Mouse (Mus musculus) hindbrain, embryonic 11.5 days (tissue): ENCODE data around the gene Sema4a. TPM values are rescaled to one million over a fixed set of nuclear protein-coding genes. Genes with fewer than 3 reads are reported as not detected.
A peak's percentile ranks its signal among the peaks of the same experiment; 100 is the strongest.

Source experiments
- ATAC-seq: fragments of 200-750 bp; cut with Nextera tagmentation; 2 replicates; pipeline ENCODE4 v1.8.0; 2017; ENCODE audit warnings: mild to moderate bottlenecking, moderate TSS enrichment, moderate library complexity; ENCODE audit not compliant: low FRiP score
- DNase-seq: peaks from one replicate; pipeline ENCODE4 v3.0.0-alpha.2; 2015; ENCODE audit warnings: low spot score
- H3K27ac ChIP-seq: fragments of 300-500 bp; sonication (generic); 2 replicates; pipeline ENCODE4 v1.5.1; 2014; ENCODE audit warnings: mild to moderate bottlenecking, low read depth, low read length
- H3K27me3 ChIP-seq: fragments of 300-500 bp; sonication (generic); 2 replicates; pipeline ENCODE4 v1.6.1; 2014; ENCODE audit warnings: mild to moderate bottlenecking, low read length, moderate library complexity, mixed read lengths; ENCODE audit not compliant: control insufficient read depth, insufficient read depth
- H3K36me3 ChIP-seq: fragments of 300-500 bp; sonication (generic); 2 replicates; pipeline ENCODE4 v1.6.1; 2014; ENCODE audit warnings: mild to moderate bottlenecking, low read length, moderate library complexity, mixed read lengths; ENCODE audit not compliant: control insufficient read depth, insufficient read depth
- H3K4me1 ChIP-seq: fragments of 300-500 bp; sonication (generic); replicated peaks from 2 replicates; pipeline ENCODE4 v1.6.1; 2014; ENCODE audit warnings: low read length, mixed read lengths; ENCODE audit not compliant: control insufficient read depth, insufficient read depth
- H3K4me2 ChIP-seq: fragments of 300-500 bp; sonication (generic); replicated peaks from 2 replicates; pipeline ENCODE4 v1.6.1; 2014; ENCODE audit warnings: mild to moderate bottlenecking, low read depth, low read length
- H3K4me3 ChIP-seq: fragments of 300-500 bp; sonication (generic); 2 replicates; pipeline ENCODE4 v1.5.1; 2014; ENCODE audit warnings: low read depth, low read length
- H3K9ac ChIP-seq: fragments of 300-500 bp; sonication (generic); 2 replicates; pipeline ENCODE4 v1.6.1; 2014; ENCODE audit warnings: low read depth, low read length
- H3K9me3 ChIP-seq: fragments of 300-500 bp; sonication (generic); 2 replicates; pipeline ENCODE4 v1.6.1; 2016; ENCODE audit warnings: low read length; ENCODE audit not compliant: control insufficient read depth
- WGBS: fragments of 180-500 bp; shearing (Covaris S2); extraction: QIAGEN DNeasy Blood & Tissue Kit; methylation state at CpG from one replicate; pipeline ENCODE4 v1.1.7; 2014; 5-methylcytosine and 5-hydroxymethylcytosine counted together
- polyA plus RNA-seq: library from polyadenylated mRNA; unstranded; fragments of >200 nt; fragmentation: Nextera tagmentation; extraction: Ambion mirVana; gene quantifications from 2 replicates; pipeline ENCODE4 v1.2.1, GENCODE M21; 2014

Sema4a gene
- polyA plus RNA-seq, 1 experiment from 2014 or later: 7.8 TPM

DNA sequence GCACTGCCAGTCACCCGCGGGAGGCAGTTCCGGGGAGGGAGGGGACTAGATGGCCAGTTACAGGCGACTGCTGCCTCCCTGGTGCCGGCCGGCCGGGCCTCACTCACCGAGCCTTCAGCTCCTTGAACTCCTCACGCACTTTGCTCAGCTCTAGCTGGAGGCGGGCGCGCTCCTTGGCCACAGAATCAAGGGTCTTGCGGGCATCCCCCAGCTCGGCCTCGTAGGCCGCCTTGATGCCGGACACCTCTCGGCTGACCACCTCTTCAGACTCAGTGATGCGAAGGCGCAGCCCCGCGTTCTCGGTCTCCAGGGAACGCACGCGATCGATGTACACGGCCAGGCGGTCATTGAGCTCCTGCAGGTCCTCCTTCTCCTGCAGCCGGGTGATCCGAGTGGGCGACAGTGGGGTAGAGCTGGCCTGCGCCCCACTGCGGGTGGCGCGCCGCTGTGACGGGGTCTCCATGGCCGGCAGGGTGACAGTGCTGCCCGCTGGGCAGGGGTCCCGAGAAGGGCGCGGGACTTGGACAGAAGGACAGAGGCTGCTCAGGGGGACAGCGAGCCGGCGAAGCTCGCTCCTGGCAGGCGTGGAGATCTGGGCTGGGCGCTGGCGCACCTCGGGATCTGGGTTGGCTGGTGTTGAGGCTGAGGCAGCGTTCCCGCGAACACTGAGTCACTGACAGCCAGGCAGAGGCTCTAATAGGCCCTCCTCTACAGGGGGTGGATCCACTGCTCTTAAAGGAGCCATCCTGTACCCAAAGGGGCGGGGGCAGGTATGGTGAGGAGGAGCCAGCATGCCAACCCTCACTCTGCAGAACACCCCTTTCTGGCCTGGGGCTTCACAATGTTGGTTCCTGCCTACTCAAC, 41.9 kb upstream of the Sema4a start:
- H3K4me2 ChIP-seq: peak overlapping the region; percentile 94
- WGBS: 1% methylated on average over 55 of the region's 55 CpGs
- H3K4me3 ChIP-seq: peak overlapping the region; percentile 57
- H3K36me3 ChIP-seq: no peaks in the 10 kb centered on the region
- DNase-seq (peak; percentile 58), ATAC-seq (peak; percentile 75)
- H3K4me1 ChIP-seq: peaks cover 5% of the 10 kb centered on the region
- H3K9me3 ChIP-seq: no peaks in the 10 kb centered on the region
- no peak overlapping the region for H3K27ac ChIP-seq
- peak overlapping the region; percentile 77 for H3K9ac ChIP-seq
- H3K27me3 ChIP-seq: peaks cover 27% of the 10 kb centered on the region

DNA sequence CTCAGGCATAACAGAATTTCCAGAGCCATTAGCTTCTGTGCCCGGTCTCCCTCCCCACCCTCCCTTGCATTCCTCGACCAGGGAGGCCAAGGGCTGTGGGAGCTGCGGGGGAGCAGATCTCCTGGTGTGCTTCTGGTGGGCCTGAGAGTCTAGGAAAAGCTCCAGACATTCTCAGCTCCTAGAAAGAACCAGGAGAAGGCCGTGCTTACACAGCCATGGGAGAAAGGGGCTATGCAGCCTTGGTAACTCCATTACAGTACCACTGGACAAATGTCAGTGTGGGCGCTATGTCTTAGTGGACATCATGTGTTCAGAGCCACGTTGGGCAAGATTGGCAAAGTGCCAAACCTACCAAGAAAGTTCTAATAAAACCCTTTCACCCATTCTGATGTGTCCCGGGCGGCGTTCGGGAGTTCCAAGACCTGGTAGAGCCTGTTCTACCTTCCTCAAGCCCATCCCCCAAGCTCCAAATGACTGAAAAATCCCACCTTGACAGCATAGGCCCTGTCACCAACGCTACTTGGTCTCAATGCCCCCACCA, 41.1 kb upstream of the Sema4a start:
- DNase-seq (peak; percentile 35), ATAC-seq (no peak)
- Histone ChIP-seq H3K36me3 (no peaks in the 10 kb centered on the region), H3K27ac (no peak overlapping the region), H3K9ac (peak overlapping the region; percentile 77; the same call in 1 of the 2 replicates), H3K9me3 (no peaks in the 10 kb centered on the region), H3K27me3 (peaks cover 27% of the 10 kb centered on the region), H3K4me2 (peak overlapping the region; percentile 94), H3K4me3 (peak overlapping the region; percentile 57), H3K4me1 (peaks cover 5% of the 10 kb centered on the region)
- WGBS: 15% methylated on average over 11 of the region's 11 CpGs

DNA sequence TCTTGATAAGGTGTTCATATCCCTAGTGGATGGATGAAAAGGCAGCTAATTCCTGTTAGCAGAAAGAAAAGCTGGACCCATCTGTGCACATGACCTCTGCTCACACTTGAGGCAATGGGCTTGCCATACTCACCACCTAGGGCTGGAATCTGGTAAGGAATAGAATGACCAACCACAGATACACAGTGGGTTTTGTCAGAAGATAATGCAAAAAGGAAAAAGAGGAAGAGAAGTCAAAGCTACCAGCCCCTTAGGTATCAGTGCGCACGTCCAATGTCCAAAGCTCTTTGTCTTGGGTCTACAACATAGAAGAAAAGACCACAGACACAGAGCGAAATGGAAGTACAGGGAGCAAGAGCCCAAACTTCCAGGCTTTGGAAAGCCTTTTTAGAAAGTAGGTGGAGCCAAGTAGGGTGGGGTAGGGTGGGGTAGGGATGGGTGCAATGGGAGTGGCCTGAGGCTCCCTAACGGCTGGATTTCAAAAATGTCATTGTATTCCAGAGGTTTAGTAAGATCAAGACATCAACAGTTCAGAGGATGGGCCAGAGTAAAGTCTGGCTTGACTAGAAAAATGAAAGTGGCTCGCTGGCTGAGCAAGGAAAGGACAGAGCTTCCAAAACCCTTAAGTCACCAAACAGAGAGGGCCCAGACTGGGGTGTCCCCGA, 40.5 kb upstream of the Sema4a start:
- Histone ChIP-seq H3K27ac (no peak overlapping the region), H3K27me3 (peaks cover 27% of the 10 kb centered on the region), H3K4me1 (peaks cover 5% of the 10 kb centered on the region), H3K4me3 (no peak overlapping the region; the same call in 1 of the 2 replicates), H3K9me3 (no peaks in the 10 kb centered on the region), H3K4me2 (no peak overlapping the region), H3K36me3 (no peaks in the 10 kb centered on the region), H3K9ac (no peak overlapping the region)
- WGBS: 51% methylated on average over 6 of the region's 6 CpGs
- DNase-seq: no peak
- ATAC-seq: no peak

DNA sequence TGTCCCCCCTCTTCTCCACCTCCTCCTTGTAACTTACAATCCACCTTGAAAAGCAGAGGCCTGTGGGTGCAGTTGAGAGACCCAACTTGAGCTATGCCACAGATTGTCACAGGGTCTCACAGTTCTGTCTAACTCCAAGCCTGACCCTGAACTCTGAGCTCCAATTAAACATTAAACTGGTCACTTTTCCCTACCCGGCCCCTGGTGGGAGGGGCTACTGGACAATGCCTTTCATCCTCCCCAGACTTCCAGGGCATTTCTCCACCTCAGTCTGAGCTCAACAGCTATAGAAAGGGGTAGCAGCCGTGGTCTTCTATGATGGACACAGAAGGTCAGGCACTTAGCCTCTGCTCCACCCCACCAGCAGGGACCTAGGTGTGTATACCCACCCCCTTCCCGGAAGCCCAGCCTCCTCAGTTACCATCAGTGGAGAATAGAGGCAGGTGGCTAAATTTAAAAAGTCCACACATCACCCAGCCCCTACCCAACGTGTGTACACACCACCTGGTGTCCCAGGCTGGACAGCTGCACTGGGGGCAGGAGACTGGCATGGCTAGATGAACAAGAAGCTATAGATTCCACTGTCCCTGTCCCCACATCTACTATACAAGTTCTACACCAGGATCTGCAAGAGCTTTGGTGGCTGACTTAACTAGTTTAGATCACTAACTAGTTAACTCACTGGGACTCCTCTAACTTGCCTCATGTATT, 39.8 kb upstream of the Sema4a start:
- Histone ChIP-seq H3K27ac (no peak overlapping the region), H3K27me3 (peaks cover 27% of the 10 kb centered on the region), H3K4me3 (no peak overlapping the region), H3K9me3 (no peaks in the 10 kb centered on the region), H3K36me3 (no peaks in the 10 kb centered on the region), H3K4me1 (peaks cover 5% of the 10 kb centered on the region), H3K4me2 (no peak overlapping the region), H3K9ac (no peak overlapping the region)
- 42% methylated on average over 4 of the region's 4 CpGs for WGBS
- ATAC-seq (no peak), DNase-seq (no peak)

DNA sequence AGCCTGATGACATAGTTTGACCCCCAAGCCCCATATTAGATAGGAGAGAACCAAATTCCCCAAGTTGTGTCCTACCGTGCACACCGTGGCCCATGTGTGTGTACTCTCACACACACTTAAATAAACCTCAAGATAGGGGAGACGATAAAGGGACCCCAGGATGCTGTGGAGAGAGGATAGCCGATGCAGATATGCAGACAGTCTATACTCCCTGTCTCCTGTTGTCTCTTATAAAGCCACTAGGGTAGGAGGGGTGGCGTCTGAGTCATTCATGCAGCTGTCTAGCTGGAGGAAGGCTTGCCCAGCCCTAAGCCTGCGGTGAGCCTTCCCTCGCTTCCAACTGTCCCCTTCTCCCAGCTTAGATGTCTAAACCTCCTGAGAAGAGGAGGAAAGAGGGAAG, 39.1 kb upstream of the Sema4a start:
- ATAC-seq (no peak), DNase-seq (no peak)
- Histone ChIP-seq H3K4me3 (no peak overlapping the region), H3K9me3 (no peaks in the 10 kb centered on the region), H3K9ac (no peak overlapping the region), H3K4me2 (no peak overlapping the region), H3K27ac (no peak overlapping the region), H3K36me3 (no peaks in the 10 kb centered on the region), H3K27me3 (peaks cover 27% of the 10 kb centered on the region), H3K4me1 (peaks cover 5% of the 10 kb centered on the region)
- WGBS: 75% methylated on average over 7 of the region's 7 CpGs

DNA sequence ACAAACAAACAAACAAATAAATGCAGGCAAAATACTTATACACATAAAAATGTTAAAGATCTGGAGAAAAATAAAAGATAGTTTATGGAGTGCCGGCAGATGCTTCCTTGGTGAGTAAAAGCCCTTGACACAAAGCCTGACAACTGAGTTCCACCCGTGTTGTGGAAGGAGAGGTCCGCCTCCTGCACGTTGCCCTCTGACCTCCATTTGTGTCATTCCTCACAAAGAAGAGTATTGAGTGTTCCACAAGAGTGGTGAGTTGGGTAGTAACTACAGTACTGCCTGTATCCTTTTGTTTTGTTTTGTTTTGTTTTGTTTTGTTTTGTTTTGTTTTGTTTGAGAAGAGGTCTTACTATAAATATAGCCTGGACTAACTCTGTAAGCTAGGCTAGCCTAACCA, 38.6 kb upstream of the Sema4a start:
- peaks cover 5% of the 10 kb centered on the region for H3K4me1 ChIP-seq
- 67% methylated on average over 4 of the region's 4 CpGs for WGBS

DNA sequence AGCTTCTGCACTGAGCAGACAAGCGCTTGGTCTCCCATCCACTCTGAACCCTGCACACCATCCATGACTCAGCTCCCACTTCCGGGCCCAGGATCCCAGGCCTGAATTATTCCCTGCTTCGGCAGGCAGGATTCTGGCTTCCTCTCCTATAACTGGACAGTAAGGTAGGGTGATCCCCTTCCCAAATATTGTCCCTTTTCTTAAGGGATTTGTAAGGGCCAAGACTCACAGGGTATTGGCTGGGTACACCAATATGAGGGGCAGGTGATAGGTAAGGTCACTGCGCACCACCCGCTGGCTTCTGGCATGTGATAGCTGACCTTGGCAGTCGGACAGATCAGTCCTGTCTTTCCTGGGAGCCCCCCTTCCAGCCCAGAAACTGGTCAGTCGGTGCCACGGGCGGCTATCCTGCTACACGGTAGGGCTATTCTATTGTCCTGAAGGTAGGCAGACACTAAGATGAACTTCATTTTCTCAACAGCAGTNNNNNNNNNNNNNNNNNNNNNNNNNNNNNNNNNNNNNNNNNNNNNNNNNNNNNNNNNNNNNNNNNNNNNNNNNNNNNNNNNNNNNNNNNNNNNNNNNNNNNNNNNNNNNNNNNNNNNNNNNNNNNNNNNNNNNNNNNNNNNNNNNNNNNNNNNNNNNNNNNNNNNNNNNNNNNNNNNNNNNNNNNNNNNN, 34.9 kb upstream of the Sema4a start:
- H3K4me2 ChIP-seq: no peak overlapping the region
- no peak overlapping the region for H3K9ac ChIP-seq
- H3K36me3 ChIP-seq: no peaks in the 10 kb centered on the region
- 86% methylated on average over 10 of the region's 10 CpGs for WGBS
- H3K27me3 ChIP-seq: peaks cover 2% of the 10 kb centered on the region; the same call in 1 of the 2 replicates
- peaks cover 4% of the 10 kb centered on the region; the same call in 1 of the 2 replicates for H3K4me1 ChIP-seq
- no peaks in the 10 kb centered on the region for H3K9me3 ChIP-seq
- DNase-seq: no peak
- no peak overlapping the region for H3K27ac ChIP-seq
- H3K4me3 ChIP-seq: no peak overlapping the region
- ATAC-seq: no peak

More for the DNA sequence above, 38.6 kb upstream of the Sema4a start:
- DNase-seq: no peak
- Histone ChIP-seq H3K4me3 (no peak overlapping the region), H3K36me3 (no peaks in the 10 kb centered on the region), H3K9me3 (no peaks in the 10 kb centered on the region), H3K9ac (no peak overlapping the region), H3K4me2 (no peak overlapping the region), H3K27ac (no peak overlapping the region), H3K27me3 (peaks cover 27% of the 10 kb centered on the region)
- no peak for ATAC-seq
